Mouse (Mus musculus): Measurements from ENCODE around the gene Slc47a1. TPM values are rescaled to one million over a fixed set of nuclear protein-coding genes. Genes with fewer than 3 reads are reported as not detected.

Slc47a1 gene
- total and polyA plus RNA-seq, 2 experiments from 2014 or later = 31.5 to 49.4 TPM

- no peak for DNase-seq (ENCODE audit: low spot score)
- H3K27me3 ChIP-seq (ENCODE audit: control insufficient read depth, insufficient read depth, low read length) = no peaks in the 10 kb centered on the region
- WGBS = 82% methylated on average over 2 of the region's 2 CpGs
These were observed 82.6 kb downstream of the Slc47a1 start for GRCm38 (mm10) chr11:61295556-61295955.

GRCm38 (mm10) chr11:61294431-61294830 lies 83.7 kb downstream of the Slc47a1 start:
- Histone ChIP-seq H3K9me3 (replicated peaks; ENCODE audit: control insufficient read depth, low read length) (0 out of 2 replicates have a peak, but pooled peaks cover 6% of the 10 kb centered on the region), H3K4me1 (ENCODE audit: control insufficient read depth, insufficient read depth) (peaks cover 8% of the 10 kb centered on the region; the same call in 1 of the 2 replicates), H3K4me3 (ENCODE audit: low read depth, low read length) (no peak overlapping the region), H3K4me2 (ENCODE audit: low read depth, low read length) (no peak overlapping the region), H3K27ac (ENCODE audit: low read depth) (no peak overlapping the region), H3K9ac (replicated peaks; ENCODE audit: low read depth, low read length) (no peak overlapping the region), H3K36me3 (replicated peaks; ENCODE audit: control insufficient read depth, insufficient read depth, low read length) (no peaks in the 10 kb centered on the region), H3K27me3 (ENCODE audit: control insufficient read depth, insufficient read depth, low read length) (no peaks in the 10 kb centered on the region)
- no peak for DNase-seq (ENCODE audit: low spot score)
- no peak for ATAC-seq (ENCODE audit: insufficient read depth, low read depth)
- WGBS = 61% methylated on average over 3 of the region's 3 CpGs
- TF ChIP-seq CTCF (IDR thresholded peaks at IDR 0.05; ENCODE audit: low read depth) (no peak), EP300 (IDR thresholded peaks at IDR 0.05; ENCODE audit: low read depth) (no peak)

More at GRCm38 (mm10) chr11:61295556-61295955, 82.6 kb downstream of the Slc47a1 start:
- TF ChIP-seq CTCF (IDR thresholded peaks at IDR 0.05; ENCODE audit: low read depth) (no peak), EP300 (IDR thresholded peaks at IDR 0.05; ENCODE audit: low read depth) (no peak)
- Histone ChIP-seq H3K4me2 (ENCODE audit: low read depth, low read length) (no peak overlapping the region), H3K4me3 (ENCODE audit: low read depth, low read length) (no peak overlapping the region), H3K27ac (ENCODE audit: low read depth) (no peak overlapping the region), H3K9ac (replicated peaks; ENCODE audit: low read depth, low read length) (no peak overlapping the region), H3K36me3 (replicated peaks; ENCODE audit: control insufficient read depth, insufficient read depth, low read length) (no peaks in the 10 kb centered on the region), H3K9me3 (replicated peaks; ENCODE audit: control insufficient read depth, low read length) (0 out of 2 replicates have a peak, but pooled peaks cover 6% of the 10 kb centered on the region), H3K4me1 (ENCODE audit: control insufficient read depth, insufficient read depth) (peaks cover 17% of the 10 kb centered on the region)
- ATAC-seq (ENCODE audit: insufficient read depth, low read depth) = no peak

Other genes starting within 250 kb of the Slc47a1 start
- 95.8 and 97.9 TPM in 2 replicates for gene Usp22, start 203.3 kb downstream of the Slc47a1 start, total RNA-seq (2014; rRNA removed; ENCODE audit: low replicate concordance)
- 32.1 and 34.7 TPM in 2 replicates for gene Usp22, start 203.3 kb downstream of the Slc47a1 start, polyA plus RNA-seq (2015; fragmentation: Nextera tagmentation; extraction: Ambion mirVana)
- gene Aldh3a1, start 170.8 kb downstream of the Slc47a1 start, total RNA-seq (2014; rRNA removed; ENCODE audit: low replicate concordance) = 0.19 TPM in 1 of 2 replicates, not detected in the other
- gene Aldh3a1, start 170.8 kb downstream of the Slc47a1 start, polyA plus RNA-seq (2015; fragmentation: Nextera tagmentation; extraction: Ambion mirVana) = 0.42 and 0.56 TPM in 2 replicates
- 36.0 and 48.9 TPM in 2 replicates for gene Aldh3a2, start 110.9 kb downstream of the Slc47a1 start, total RNA-seq (2014; rRNA removed; ENCODE audit: low replicate concordance)
- gene Aldh3a2, start 110.9 kb downstream of the Slc47a1 start, polyA plus RNA-seq (2015; fragmentation: Nextera tagmentation; extraction: Ambion mirVana) = 28.6 and 29.1 TPM in 2 replicates
- gene Slc47a2, start 35.5 kb downstream of the Slc47a1 start, total RNA-seq (2014; rRNA removed; ENCODE audit: low replicate concordance) = not detected in 2 replicates
- gene Slc47a2, start 35.5 kb downstream of the Slc47a1 start, polyA plus RNA-seq (2015; fragmentation: Nextera tagmentation; extraction: Ambion mirVana) = 0.04 and 0.14 TPM in 2 replicates
- gene Rnf112, start 75.8 kb upstream of the Slc47a1 start, total RNA-seq (2014; rRNA removed; ENCODE audit: low replicate concordance) = 0.38 and 0.39 TPM in 2 replicates
- gene Rnf112, start 75.8 kb upstream of the Slc47a1 start, polyA plus RNA-seq (2015; fragmentation: Nextera tagmentation; extraction: Ambion mirVana) = 0.11 TPM in 1 of 2 replicates, not detected in the other
- gene Mfap4, start 107.1 kb upstream of the Slc47a1 start, total RNA-seq (2014; rRNA removed; ENCODE audit: low replicate concordance) = 34.1 and 54.5 TPM in 2 replicates
- gene Mfap4, start 107.1 kb upstream of the Slc47a1 start, polyA plus RNA-seq (2015; fragmentation: Nextera tagmentation; extraction: Ambion mirVana) = 39.1 and 51.0 TPM in 2 replicates
- gene Mapk7, start 116.1 kb upstream of the Slc47a1 start, total RNA-seq (2014; rRNA removed; ENCODE audit: low replicate concordance) = 19.7 and 33.5 TPM in 2 replicates
- gene Mapk7, start 116.1 kb upstream of the Slc47a1 start, polyA plus RNA-seq (2015; fragmentation: Nextera tagmentation; extraction: Ambion mirVana) = 12.0 and 12.5 TPM in 2 replicates
- 11.6 and 34.6 TPM in 2 replicates for gene B9d1, start 126.8 kb upstream of the Slc47a1 start, total RNA-seq (2014; rRNA removed; ENCODE audit: low replicate concordance)
- 6.5 TPM in 2 replicates for gene B9d1, start 126.8 kb upstream of the Slc47a1 start, polyA plus RNA-seq (2015; fragmentation: Nextera tagmentation; extraction: Ambion mirVana)
- 21.3 and 43.9 TPM in 2 replicates for gene Epn2, start 201.3 kb upstream of the Slc47a1 start, total RNA-seq (2014; rRNA removed; ENCODE audit: low replicate concordance)
- 16.3 and 19.3 TPM in 2 replicates for gene Epn2, start 201.3 kb upstream of the Slc47a1 start, polyA plus RNA-seq (2015; fragmentation: Nextera tagmentation; extraction: Ambion mirVana)

Measured in heart, postnatal 0 days (tissue).